Mouse (Mus musculus): ENCODE measurements around the gene Ube2e2. TPM values are rescaled to one million over a fixed set of nuclear protein-coding genes. Genes with fewer than 3 reads are reported as not detected.

Gene Ube2e2
- total and polyA plus RNA-seq, 3 experiments: not detected

GRCm38 (mm10) chr14:18530899-18531298, 363.2 kb downstream of the Ube2e2 start:
- no peak overlapping the region for H3K4me2 ChIP-seq (ENCODE audit: insufficient read depth, low read depth, poor library complexity, severe bottlenecking)
- H3K4me3 ChIP-seq (replicated peaks in 1 of 3; ENCODE audit: low read depth in 2 of 3, low read length in 2 of 3, poor library complexity in 1 of 3): no peak overlapping the region
- no peaks in the 10 kb centered on the region for H3K36me3 ChIP-seq (replicated peaks in 1 of 2; ENCODE audit: control insufficient read depth in 1 of 2, insufficient read depth in 1 of 2, low read length in 1 of 2)
- H3K27ac ChIP-seq (ENCODE audit: insufficient read depth, low read depth): no peak overlapping the region
- no peaks in the 10 kb centered on the region for H3K27me3 ChIP-seq (replicated peaks)
- no peak for TF ChIP-seq HCFC1 (IDR thresholded peaks at IDR 0.05; ENCODE audit: low read depth, low read length)
- no peak for TF ChIP-seq ZKSCAN1 (IDR thresholded peaks at IDR 0.05; ENCODE audit: borderline replicate concordance, low read depth, low read length)
- TF ChIP-seq ZMIZ1 (IDR thresholded peaks at IDR 0.05; ENCODE audit: low read depth, low read length): no peak
- TF ChIP-seq ZNF384 (IDR thresholded peaks at IDR 0.05; ENCODE audit: low read depth, low read length): no peak
- no peak for TF ChIP-seq MXI1 (IDR thresholded peaks at IDR 0.05; ENCODE audit: low read depth, low read length)
- no peak for TF ChIP-seq JUN (IDR thresholded peaks at IDR 0.05; ENCODE audit: insufficient read depth, low read depth, low read length)
- no peak for TF ChIP-seq GABPA (IDR thresholded peaks at IDR 0.05; ENCODE audit: insufficient replicate concordance, low read depth, low read length)
- TF ChIP-seq RAD21 (IDR thresholded peaks at IDR 0.05; ENCODE audit: low read depth, low read length): no peak
- no peak for TF ChIP-seq CHD1 (IDR thresholded peaks at IDR 0.05; ENCODE audit: low read depth, low read length)
- TF ChIP-seq MYC (IDR thresholded peaks at IDR 0.05; ENCODE audit: low read depth, low read length): 0 out of 2 replicates have a peak, but pooled peaks have one; percentile 25
- no peak for TF ChIP-seq POLR2A (IDR thresholded peaks at IDR 0.05; ENCODE audit: low read depth, low read length)
- no peak for TF ChIP-seq IRF4 (IDR thresholded peaks at IDR 0.05; ENCODE audit: low read depth, low read length)
- no peak for TF ChIP-seq UBTF (IDR thresholded peaks at IDR 0.05; ENCODE audit: low read depth, low read length)
- TF ChIP-seq BHLHE40 (IDR thresholded peaks at IDR 0.05; ENCODE audit: low read depth, low read length): peak; percentile 40; the same call in 1 of the 2 replicates
- no peak for TF ChIP-seq JUND (conservative IDR thresholded peaks at IDR 0.05; ENCODE audit: low read depth, low read length)
- TF ChIP-seq TBP (conservative IDR thresholded peaks at IDR 0.05; ENCODE audit: low read depth, low read length): no peak
- TF ChIP-seq CHD2 (IDR thresholded peaks at IDR 0.05; ENCODE audit: low read length): no peak
- dilution Hi-C loops (cut with MboI; ENCODE audit: extremely low pct_ligation_motif_present, extremely low pct_unique_long_range_greater_than_20kb, low sequenced_read_pairs): no loop called here
- in situ Hi-C loops (cut with MboI; ENCODE audit: low pct_ligation_motif_present, low pct_unique_long_range_greater_than_20kb, low sequenced_read_pairs): no loop called here
- no peak overlapping the region for H3K9ac ChIP-seq (ENCODE audit: insufficient read depth, low read depth)
- no peaks in the 10 kb centered on the region for H3K9me3 ChIP-seq (replicated peaks; ENCODE audit: low read length)
- H3K79me2 ChIP-seq (replicated peaks; ENCODE audit: control insufficient read depth, extremely low read depth, insufficient read depth, poor library complexity, severe bottlenecking): no peaks in the 10 kb centered on the region
- peaks cover 0 to 20% of the 10 kb centered on the region in 2 experiments; a peak in 2 of 4 replicates for H3K4me1 ChIP-seq (ENCODE audit: control insufficient read depth in 1 of 2, insufficient read depth in 2 of 2)
- DNase-seq (ENCODE audit: extremely low read depth): peak; percentile 66

- Histone ChIP-seq H3K9ac (ENCODE audit: insufficient read depth, low read depth) (no peak overlapping the region), H3K4me3 (replicated peaks in 1 of 3; ENCODE audit: low read depth in 2 of 3, low read length in 2 of 3, poor library complexity in 1 of 3) (no peak overlapping the region), H3K4me1 (ENCODE audit: control insufficient read depth in 1 of 2, insufficient read depth in 2 of 2) (peaks cover 0 to 20% of the 10 kb centered on the region in 2 experiments; a peak in 2 of 4 replicates), H3K27ac (ENCODE audit: insufficient read depth, low read depth) (no peak overlapping the region), H3K79me2 (replicated peaks; ENCODE audit: control insufficient read depth, extremely low read depth, insufficient read depth, poor library complexity, severe bottlenecking) (no peaks in the 10 kb centered on the region), H3K9me3 (replicated peaks; ENCODE audit: low read length) (no peaks in the 10 kb centered on the region), H3K27me3 (replicated peaks) (no peaks in the 10 kb centered on the region), H3K4me2 (ENCODE audit: insufficient read depth, low read depth, poor library complexity, severe bottlenecking) (no peak overlapping the region), H3K36me3 (replicated peaks in 1 of 2; ENCODE audit: control insufficient read depth in 1 of 2, insufficient read depth in 1 of 2, low read length in 1 of 2) (no peaks in the 10 kb centered on the region)
- DNase-seq (ENCODE audit: extremely low read depth): no peak
- dilution Hi-C loops (cut with MboI; ENCODE audit: extremely low pct_ligation_motif_present, extremely low pct_unique_long_range_greater_than_20kb, low sequenced_read_pairs): no loop called here
- TF ChIP-seq ZMIZ1 (IDR thresholded peaks at IDR 0.05; ENCODE audit: low read depth, low read length) (no peak), RCOR1 (conservative IDR thresholded peaks at IDR 0.05; ENCODE audit: low read depth, low read length) (no peak), PAX5 (IDR thresholded peaks at IDR 0.05; ENCODE audit: low read length) (no peak), MEF2A (IDR thresholded peaks at IDR 0.05; ENCODE audit: borderline replicate concordance, low read depth, low read length) (no peak)
- in situ Hi-C loops (cut with MboI; ENCODE audit: low pct_ligation_motif_present, low pct_unique_long_range_greater_than_20kb, low sequenced_read_pairs): no loop called here
Measured at GRCm38 (mm10) chr14:18530496-18530895, 363.6 kb downstream of the Ube2e2 start.

All from CH12.LX (cell line).